9 mouse cellular contexts compared by ENCODE assay signal in genomic region chr3:83980231-83980872, GRCm38 (mm10). TPM values are rescaled to one million over a fixed set of nuclear protein-coding genes. Genes with fewer than 3 reads are reported as not detected.
A peak's percentile ranks its signal among the peaks of the same experiment; 100 is the strongest.
DNase-seq lines count a peak whose midpoint lies in the region; ATAC-seq lines count a peak whose summit lies in the region.
"Had no signal": no experiment of that assay in that cellular context is flagged by ENCODE, and none has a peak within 500 bp of the region (broad histone marks: within the 10 kb centered on the region; RNA-seq: fewer than 3 reads in every experiment).

No protein-coding gene starts in this region.

- no peaks in the 10 kb centered on the region for H3K9me3 ChIP-seq in limb, embryonic 10.5 days (replicated peaks)

- peaks cover 52% of the 10 kb centered on the region for H3K4me1 ChIP-seq in limb, embryonic 10.5 days

- no peaks in the 10 kb centered on the region for H3K36me3 ChIP-seq in limb, embryonic 10.5 days

- no peak for DNase-seq in frontal cortex, postnatal 36 days (ENCODE audit: low spot score in 2 of 2)
- peak; percentile 34 for DNase-seq in thymus, postnatal 0 days (ENCODE audit: low spot score)
- DNase-seq in thymus, adult 18-20 months = no peak
- no peak for DNase-seq in limb, embryonic 10.5 days (ENCODE audit: low spot score)
- DNase-seq in retina, postnatal 1 day = peak; percentile 84
- DNase-seq in kidney, postnatal 14 days = no peak
- no peak for DNase-seq in spleen, postnatal 4 days (ENCODE audit: low spot score in 2 of 2)

- H3K27ac ChIP-seq in limb, embryonic 10.5 days = peak overlapping the region; percentile 66
- H3K27ac ChIP-seq: kidney, postnatal 0 days had no signal

- 14% methylated on average over 6 of the region's 6 CpGs for WGBS in limb, embryonic 10.5 days

- H3K27me3 ChIP-seq in limb, embryonic 10.5 days (ENCODE audit: low read depth, poor library complexity, severe bottlenecking) = no peaks in the 10 kb centered on the region

- ATAC-seq in frontal cortex, adult (ENCODE audit: low TSS enrichment) = peak; percentile 50; the same call in 1 of the 2 replicates

- H3K4me3 ChIP-seq in limb, embryonic 10.5 days = no peak overlapping the region

RNA-seq across cellular contexts. Expression of gene Tmem131l, which starts 59.6 kb away (rescaled TPM):
- polyA plus RNA-seq in thymus, postnatal 0 days (2015; fragmentation: Nextera tagmentation; extraction: Ambion mirVana) = 126 and 132 TPM in 2 replicates
- polyA plus RNA-seq in limb, embryonic 10.5 days (2016; fragmentation: Nextera tagmentation; extraction: Ambion mirVana) = 79.5 and 84.5 TPM in 2 replicates

Comparison
In these comparisons a context has a peak if more than half of its experiments do, and no peak if none do; other contexts are left out.
1. DNase-seq: peak in thymus, postnatal 0 days (single experiment) and retina, postnatal 1 day (single experiment); none in frontal cortex, postnatal 36 days (0 of 2), thymus, adult 18-20 months (0 of 2), limb, embryonic 10.5 days (single experiment), kidney, postnatal 14 days (single experiment) and spleen, postnatal 4 days (0 of 2).